Mouse (Mus musculus): Measurements from ENCODE around the gene Olfr49.

GRCm38 (mm10) chr14:54272696-54273095 is 12.0 kb downstream of the Olfr49 start:
- TF ChIP-seq POLR2A (IDR thresholded peaks at IDR 0.05; ENCODE audit: insufficient read depth, low read depth, low read length) (no peak), CTCF (IDR thresholded peaks at IDR 0.05) (no peak), EP300 (IDR thresholded peaks at IDR 0.05; ENCODE audit: insufficient read depth, low read depth, low read length) (no peak)

All from heart, adult 2 months (tissue).